Mouse (Mus musculus): ENCODE results near the gene Efemp2. TPM values are rescaled to one million over a fixed set of nuclear protein-coding genes. Genes with fewer than 3 reads are reported as not detected.
"Not testable (repeated sequence)": the region's sequence is repeated elsewhere in the genome, so short reads cannot be mapped to it uniquely, and the experiment has no call there.

Gene Efemp2
- polyA plus RNA-seq, 1 experiment from 2014 or later, result 54.0 TPM

DNA sequence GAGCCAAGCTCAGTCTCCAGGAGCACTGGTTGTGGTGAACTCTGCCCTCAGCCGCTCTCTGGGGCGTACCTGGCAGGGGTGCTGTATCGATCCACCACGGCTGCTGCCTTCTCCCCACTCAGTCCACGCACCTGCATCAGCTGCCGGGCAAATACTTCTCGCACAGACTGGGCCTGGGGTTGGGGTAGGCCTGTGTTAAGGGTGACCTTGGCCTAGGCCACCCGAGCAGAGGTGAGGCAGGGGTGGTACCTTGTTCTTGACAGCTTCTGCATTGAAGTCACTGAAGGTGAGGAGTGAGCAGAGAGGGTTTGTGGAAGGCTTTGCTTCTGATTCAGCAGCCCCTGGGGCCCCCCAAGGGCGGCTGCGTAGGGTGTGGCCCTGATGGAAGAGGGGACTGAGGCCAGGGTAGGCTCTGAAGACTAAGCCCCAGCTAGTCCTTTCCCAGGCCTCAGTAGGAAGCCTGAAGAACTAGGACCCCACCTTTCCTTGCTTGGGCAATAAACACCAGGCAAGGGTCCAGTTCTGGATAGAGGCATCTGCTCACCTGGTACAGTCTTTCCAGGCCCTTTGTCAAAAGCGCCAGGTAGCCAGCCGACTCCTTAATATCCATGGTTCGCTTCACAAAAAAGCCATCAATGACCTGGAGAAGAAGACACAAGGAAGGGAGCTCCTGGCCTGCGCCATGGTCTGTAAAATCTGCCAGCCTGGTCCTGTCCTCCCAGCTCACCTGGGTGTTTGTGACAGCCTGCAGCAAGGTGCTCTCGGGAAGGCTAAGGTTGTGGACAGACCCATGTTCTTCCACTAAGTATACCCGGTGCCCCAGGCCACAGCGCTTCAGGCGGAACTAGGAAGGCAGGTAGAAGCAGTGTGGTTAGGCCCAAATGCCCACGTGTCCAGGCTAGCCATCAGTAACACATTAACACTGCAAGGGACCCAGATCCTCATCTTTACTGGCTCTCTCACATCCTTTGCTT is 9.9 kb downstream of the Efemp2 start:
- Histone ChIP-seq H3K4me1 (peaks cover 21% of the 10 kb centered on the region), H3K9ac (replicated peaks) (no peak overlapping the region), H3K4me2 (no peak overlapping the region), H3K27ac (replicated peaks) (no peak overlapping the region), H3K27me3 (replicated peaks) (no peaks in the 10 kb centered on the region), H3K36me3 (peaks cover 58% of the 10 kb centered on the region), H3K9me3 (replicated peaks) (no peaks in the 10 kb centered on the region), H3K4me3 (replicated peaks) (no peak overlapping the region)
- 95% methylated on average over 19 of the region's 19 CpGs for WGBS
- no peak for ATAC-seq (ENCODE audit: low FRiP score)

GRCm38 (mm10) chr19:5484496-5484895 is 10.7 kb downstream of the Efemp2 start:
- Histone ChIP-seq H3K27ac (replicated peaks) (no peak overlapping the region), H3K36me3 (peaks cover 52% of the 10 kb centered on the region), H3K4me1 (peaks cover 29% of the 10 kb centered on the region), H3K4me3 (replicated peaks) (no peak overlapping the region), H3K27me3 (replicated peaks) (no peaks in the 10 kb centered on the region), H3K9ac (replicated peaks) (no peak overlapping the region), H3K4me2 (no peak overlapping the region), H3K9me3 (replicated peaks) (no peaks in the 10 kb centered on the region)
- 89% methylated on average over 5 of the region's 5 CpGs for WGBS
- ATAC-seq (ENCODE audit: low FRiP score), result no peak

GRCm38 (mm10) chr19:5485371-5485770 is 11.6 kb downstream of the Efemp2 start:
- H3K36me3 ChIP-seq, result peaks cover 44% of the 10 kb centered on the region
- ATAC-seq (ENCODE audit: low FRiP score), result no peak
- 95% methylated on average over 8 of the region's 8 CpGs for WGBS

DNA sequence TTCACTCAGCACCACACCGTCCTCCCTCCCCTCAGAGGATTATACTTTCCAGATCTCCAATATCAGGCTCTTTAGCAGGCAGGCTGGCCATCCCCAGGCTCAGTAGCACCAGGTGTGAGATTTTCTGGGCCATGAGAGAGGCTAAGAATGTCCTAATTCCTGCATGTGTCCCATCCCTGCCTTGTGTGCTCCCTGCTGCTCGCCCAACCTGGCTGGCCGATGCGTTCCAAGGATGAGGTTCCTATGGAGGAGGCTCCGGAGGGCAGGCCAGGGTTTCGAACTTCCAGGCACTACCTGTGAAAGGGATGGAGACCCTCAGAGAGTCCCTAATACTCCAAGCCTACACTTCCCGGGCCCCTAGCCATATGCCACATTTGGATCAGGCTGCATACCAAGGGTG is 12.1 kb downstream of the Efemp2 start:
- Histone ChIP-seq H3K4me2 (no peak overlapping the region), H3K36me3 (peaks cover 44% of the 10 kb centered on the region), H3K9ac (replicated peaks) (no peak overlapping the region), H3K4me1 (peaks cover 35% of the 10 kb centered on the region), H3K9me3 (replicated peaks) (no peaks in the 10 kb centered on the region), H3K27me3 (replicated peaks) (no peaks in the 10 kb centered on the region), H3K4me3 (replicated peaks) (no peak overlapping the region), H3K27ac (replicated peaks) (no peak overlapping the region)
- 94% methylated on average over 7 of the region's 7 CpGs for WGBS
- ATAC-seq (ENCODE audit: low FRiP score), result no peak

More at GRCm38 (mm10) chr19:5485371-5485770, 11.6 kb downstream of the Efemp2 start:
- H3K4me3 ChIP-seq (replicated peaks), result no peak overlapping the region
- no peaks in the 10 kb centered on the region for H3K9me3 ChIP-seq (replicated peaks)
- no peaks in the 10 kb centered on the region for H3K27me3 ChIP-seq (replicated peaks)
- H3K27ac ChIP-seq (replicated peaks), result no peak overlapping the region
- H3K4me2 ChIP-seq, result no peak overlapping the region
- no peak overlapping the region for H3K9ac ChIP-seq (replicated peaks)
- peaks cover 35% of the 10 kb centered on the region for H3K4me1 ChIP-seq

DNA sequence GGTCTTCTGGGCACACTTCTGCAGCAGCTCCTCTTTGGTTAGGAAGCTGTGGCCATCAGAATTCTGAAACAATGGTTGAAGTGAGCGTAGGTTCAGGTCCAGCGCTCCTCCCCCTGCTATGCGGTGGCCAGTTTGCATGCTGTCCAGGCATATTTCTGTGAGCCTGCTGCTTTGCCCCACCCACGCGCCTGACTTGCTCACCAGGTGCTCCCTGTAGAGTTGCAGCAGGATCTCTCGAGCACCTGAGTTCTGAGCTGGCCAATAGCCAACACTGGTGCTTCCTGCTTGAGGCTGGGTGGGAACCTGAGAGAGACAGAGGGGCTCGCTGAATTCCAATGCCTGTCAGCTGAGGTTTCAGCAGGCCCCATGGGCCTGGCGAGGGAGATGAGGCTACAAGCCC is 12.5 kb downstream of the Efemp2 start:
- Histone ChIP-seq H3K4me2 (0 out of 2 replicates have a peak overlapping the region, but pooled peaks have one; percentile 85), H3K27me3 (replicated peaks) (no peaks in the 10 kb centered on the region), H3K9ac (replicated peaks) (no peak overlapping the region), H3K27ac (replicated peaks) (no peak overlapping the region), H3K4me1 (peaks cover 35% of the 10 kb centered on the region), H3K4me3 (replicated peaks) (no peak overlapping the region), H3K9me3 (replicated peaks) (no peaks in the 10 kb centered on the region), H3K36me3 (peaks cover 42% of the 10 kb centered on the region)
- no peak for ATAC-seq (ENCODE audit: low FRiP score)
- WGBS, result 88% methylated on average over 8 of the region's 8 CpGs

DNA sequence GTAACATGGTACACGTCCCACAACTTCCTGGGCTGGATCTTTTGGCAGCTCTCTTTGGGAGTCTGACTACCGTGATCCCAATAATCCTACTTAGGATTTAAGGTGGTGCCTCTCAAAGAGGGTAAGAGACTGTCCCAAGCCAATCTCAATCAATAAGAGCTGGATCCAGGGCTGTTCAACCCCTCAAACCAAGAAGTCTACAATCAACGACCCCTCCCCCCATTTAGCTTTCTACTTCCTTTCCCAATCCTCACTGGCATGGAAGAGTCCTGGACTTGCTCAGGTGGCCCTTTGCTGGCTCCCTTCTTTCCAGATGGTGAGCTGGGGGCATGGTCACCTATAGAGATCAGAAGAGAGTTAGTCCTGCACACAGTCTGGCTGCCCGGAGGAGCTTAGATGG is 13.0 kb downstream of the Efemp2 start:
- Histone ChIP-seq H3K9ac (replicated peaks) (no peak overlapping the region), H3K27ac (replicated peaks) (peak overlapping the region; percentile 99; the same call in 1 of the 2 replicates), H3K4me2 (peak overlapping the region; percentile 85), H3K9me3 (replicated peaks) (no peaks in the 10 kb centered on the region), H3K36me3 (peaks cover 37% of the 10 kb centered on the region), H3K4me3 (replicated peaks) (peak overlapping the region; percentile 63), H3K4me1 (peaks cover 37% of the 10 kb centered on the region), H3K27me3 (replicated peaks) (no peaks in the 10 kb centered on the region)
- WGBS, result 88% methylated on average over 4 of the region's 4 CpGs
- no peak for ATAC-seq (ENCODE audit: low FRiP score)

- peak within 1 kb of the TSS; percentile 85 for H3K4me2 ChIP-seq
- H3K9me3 ChIP-seq (replicated peaks), result no peaks in the 10 kb centered on the region
- WGBS, result under 1% methylated on average over 39 of the region's 39 CpGs
- H3K27ac ChIP-seq (replicated peaks), result peak within 1 kb of the TSS; percentile 99
- peaks cover 49% of the 10 kb centered on the region for H3K4me1 ChIP-seq
- peaks cover 35% of the 10 kb centered on the region for H3K36me3 ChIP-seq
- H3K4me3 ChIP-seq (replicated peaks), result peak within 1 kb of the TSS; percentile 63
- ATAC-seq (ENCODE audit: low FRiP score), result peak; percentile 58
- H3K9ac ChIP-seq (replicated peaks), result peak within 1 kb of the TSS; percentile 64
- no peaks in the 10 kb centered on the region for H3K27me3 ChIP-seq (replicated peaks)
Measured at GRCm38 (mm10) chr19:5487768-5488550, 14.2 kb downstream of the Efemp2 start, which contains the start of gene Mus81. Mus81 (minus strand) TSS chr19:5488402.

GRCm38 (mm10) chr19:5488878-5489571 is 15.3 kb downstream of the Efemp2 start:
- Histone ChIP-seq H3K36me3 (peaks cover 35% of the 10 kb centered on the region), H3K4me1 (peaks cover 55% of the 10 kb centered on the region), H3K9ac (replicated peaks) (peak overlapping the region; percentile 48), H3K4me3 (replicated peaks) (peak overlapping the region; percentile 63), H3K27me3 (replicated peaks) (no peaks in the 10 kb centered on the region), H3K4me2 (peak overlapping the region; percentile 85), H3K27ac (replicated peaks) (peak overlapping the region; percentile 99), H3K9me3 (replicated peaks) (no peaks in the 10 kb centered on the region)
- peak; percentile 72 for ATAC-seq (ENCODE audit: low FRiP score)
- under 1% methylated on average over 26 of the region's 26 CpGs for WGBS

- not testable (repeated sequence) for H3K9me3 ChIP-seq (replicated peaks); ATAC-seq (ENCODE audit: low FRiP score); H3K27me3 ChIP-seq (replicated peaks); H3K9ac ChIP-seq (replicated peaks)
- H3K4me3 ChIP-seq (replicated peaks), result peak overlapping the region; percentile 98
- peak overlapping the region; percentile 99 for H3K27ac ChIP-seq (replicated peaks)
- peak overlapping the region; percentile 85 for H3K4me2 ChIP-seq
- peaks cover 35% of the 10 kb centered on the region for H3K36me3 ChIP-seq
- WGBS, result 55% methylated on average over 10 of the region's 10 CpGs
- H3K4me1 ChIP-seq, result peaks cover 59% of the 10 kb centered on the region
Measured at GRCm38 (mm10) chr19:5489721-5490120, 16.0 kb downstream of the Efemp2 start.

DNA sequence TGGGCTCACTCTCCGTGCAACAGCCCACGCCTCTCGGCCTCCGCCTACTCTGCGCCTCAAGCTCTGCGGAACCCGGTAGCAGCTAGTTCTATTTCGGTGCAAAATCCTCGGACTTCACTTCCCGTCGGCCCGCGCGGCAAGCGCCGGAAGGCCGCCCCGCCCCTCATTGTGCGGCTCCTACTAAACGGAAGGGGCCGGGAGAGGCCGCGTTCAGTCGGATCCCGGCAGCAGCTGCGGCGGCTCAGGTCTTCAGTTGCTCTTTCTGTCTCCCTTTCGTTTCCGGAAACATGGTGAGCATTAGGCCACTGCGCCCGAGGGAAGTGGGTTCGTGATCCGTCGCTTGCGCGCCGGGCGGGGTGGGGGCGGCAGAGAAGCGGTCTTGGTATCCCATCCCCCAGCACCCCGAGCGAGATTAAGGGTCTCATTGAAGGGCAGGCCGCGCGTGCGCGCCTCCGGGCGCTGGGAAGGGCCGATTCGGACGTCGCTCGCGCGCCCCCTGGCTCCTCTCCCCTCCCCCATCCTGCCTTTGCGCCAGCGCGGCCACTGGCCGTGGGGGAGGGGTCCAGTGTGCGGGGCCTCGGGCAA is 16.7 kb downstream of the Efemp2 start, which contains the start of gene Cfl1:
Cfl1 (plus strand) TSS at position 143 of the 585 bp plus-strand sequence.
- Histone ChIP-seq H3K9me3 (replicated peaks) (no peaks in the 10 kb centered on the region), H3K36me3 (peaks cover 32% of the 10 kb centered on the region), H3K4me2 (peak within 1 kb of the TSS; percentile 85), H3K4me1 (peaks cover 59% of the 10 kb centered on the region), H3K4me3 (replicated peaks) (peak within 1 kb of the TSS; percentile 98), H3K9ac (replicated peaks) (peak within 1 kb of the TSS; percentile 83), H3K27me3 (replicated peaks) (no peaks in the 10 kb centered on the region), H3K27ac (replicated peaks) (peak within 1 kb of the TSS; percentile 99)
- WGBS, result under 1% methylated on average over 61 of the region's 62 CpGs
- peak; percentile 72 for ATAC-seq (ENCODE audit: low FRiP score)

Data from neural tube, embryonic 15.5 days (tissue).